Mouse (Mus musculus) liver, embryonic 14.5 days (tissue): Measurements from ENCODE around the gene Camkk2.

Source experiments
- CTCF ChIP-seq: IDR thresholded peaks from 2 replicates; pipeline ENCODE4 v1.5.1; 2016; ENCODE audit warnings: antibody characterized with exemption, low read depth, control low read depth
- EP300 ChIP-seq: IDR thresholded peaks from 2 replicates; pipeline ENCODE4 v1.6.1; 2016; ENCODE audit warnings: antibody characterized with exemption, low read depth

DNA sequence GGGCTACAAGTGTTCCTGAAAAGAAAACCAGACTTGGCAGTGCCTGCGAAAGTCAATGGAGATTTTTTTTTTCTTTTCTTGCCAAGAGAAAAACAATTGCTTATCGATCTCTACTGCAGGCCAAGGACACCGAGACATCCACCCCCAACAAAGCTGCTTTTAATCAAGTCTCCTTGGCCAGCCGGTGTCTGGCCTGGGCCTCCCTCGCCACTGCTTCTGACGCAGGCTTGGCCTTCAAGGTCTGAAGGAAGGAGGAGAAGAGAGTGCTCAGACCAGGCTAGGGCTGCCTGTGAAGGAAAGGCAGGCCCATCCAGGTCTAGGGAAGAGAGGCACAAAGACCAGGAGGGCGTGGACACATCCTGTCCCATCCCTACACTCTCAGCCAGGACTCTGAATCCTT lies 8.9 kb downstream of the Camkk2 start:
- TF ChIP-seq CTCF (no peak), EP300 (no peak)
